Mouse (Mus musculus) brain, adult 2 months (tissue): Measurements from ENCODE around the gene Ghr.

Source experiments
- DNase-seq: peaks from one replicate; pipeline ENCODE4 v3.0.0; 2011; ENCODE audit warnings: low read depth, low spot score

Gene Ghr

GRCm38 (mm10) chr15:3536309-3536900 is 46.9 kb downstream of the Ghr start:
- peak; percentile 4 for DNase-seq

- DNase-seq = peak; percentile 21
Measured at GRCm38 (mm10) chr15:3514027-3514426, 69.3 kb downstream of the Ghr start.

- DNase-seq = no peak
Measured at GRCm38 (mm10) chr15:3512380-3512779, 70.9 kb downstream of the Ghr start.

- DNase-seq = no peak
Measured at GRCm38 (mm10) chr15:3511639-3512171, 71.6 kb downstream of the Ghr start.

- peak; percentile 13 for DNase-seq
Measured at GRCm38 (mm10) chr15:3509089-3509488, 74.2 kb downstream of the Ghr start.

GRCm38 (mm10) chr15:3507329-3507728 is 76.0 kb downstream of the Ghr start:
- no peak for DNase-seq

GRCm38 (mm10) chr15:3504700-3505099 is 78.6 kb downstream of the Ghr start:
- no peak for DNase-seq

GRCm38 (mm10) chr15:3501683-3502082 is 81.6 kb downstream of the Ghr start:
- DNase-seq = no peak

- DNase-seq = no peak
Measured at GRCm38 (mm10) chr15:3499020-3499419, 84.3 kb downstream of the Ghr start.

GRCm38 (mm10) chr15:3497946-3498580 is 85.2 kb downstream of the Ghr start:
- no peak for DNase-seq

GRCm38 (mm10) chr15:3490868-3491267 is 92.4 kb downstream of the Ghr start:
- no peak for DNase-seq

GRCm38 (mm10) chr15:3490011-3490410 is 93.3 kb downstream of the Ghr start:
- DNase-seq = no peak

GRCm38 (mm10) chr15:3489180-3489579 is 94.1 kb downstream of the Ghr start:
- DNase-seq = no peak

- no peak for DNase-seq
Measured at GRCm38 (mm10) chr15:3488601-3489000, 94.7 kb downstream of the Ghr start.

- DNase-seq = no peak
Measured at GRCm38 (mm10) chr15:3486691-3487090, 96.6 kb downstream of the Ghr start.

GRCm38 (mm10) chr15:3485367-3485766 is 97.9 kb downstream of the Ghr start:
- DNase-seq = no peak

GRCm38 (mm10) chr15:3483451-3483850 is 99.8 kb downstream of the Ghr start:
- no peak for DNase-seq

GRCm38 (mm10) chr15:3469230-3469629 is 114.1 kb downstream of the Ghr start:
- no peak for DNase-seq

GRCm38 (mm10) chr15:3466608-3467007 is 116.7 kb downstream of the Ghr start:
- no peak for DNase-seq

GRCm38 (mm10) chr15:3464754-3465153 is 118.5 kb downstream of the Ghr start:
- no peak for DNase-seq

GRCm38 (mm10) chr15:3456543-3456942 is 126.7 kb downstream of the Ghr start:
- no peak for DNase-seq

GRCm38 (mm10) chr15:3455572-3455971 is 127.7 kb downstream of the Ghr start:
- no peak for DNase-seq

- no peak for DNase-seq
Measured at GRCm38 (mm10) chr15:3452080-3452752, 131.1 kb downstream of the Ghr start.
